Mouse (Mus musculus) lung, adult 10 weeks (tissue): ENCODE results near the gene Dusp13. TPM values are rescaled to one million over a fixed set of nuclear protein-coding genes. Genes with fewer than 3 reads are reported as not detected.

ENCODE experiments used
- polyA plus RNA-seq: library from polyadenylated mRNA; stranded (reverse); fragments of 350-450 nt; fragmentation: Illumina TruSeq; extraction: RNeasy Lipid Tissue Mini Kit (QIAGEN cat#74804); gene quantifications from one replicate; pipeline ENCODE4 v1.2.3, GENCODE M21; 2014; ENCODE audit warnings: low read depth, low replicate concordance; ENCODE audit not compliant: insufficient read depth

Gene Dusp13
- polyA plus RNA-seq, result not detected

DNA sequence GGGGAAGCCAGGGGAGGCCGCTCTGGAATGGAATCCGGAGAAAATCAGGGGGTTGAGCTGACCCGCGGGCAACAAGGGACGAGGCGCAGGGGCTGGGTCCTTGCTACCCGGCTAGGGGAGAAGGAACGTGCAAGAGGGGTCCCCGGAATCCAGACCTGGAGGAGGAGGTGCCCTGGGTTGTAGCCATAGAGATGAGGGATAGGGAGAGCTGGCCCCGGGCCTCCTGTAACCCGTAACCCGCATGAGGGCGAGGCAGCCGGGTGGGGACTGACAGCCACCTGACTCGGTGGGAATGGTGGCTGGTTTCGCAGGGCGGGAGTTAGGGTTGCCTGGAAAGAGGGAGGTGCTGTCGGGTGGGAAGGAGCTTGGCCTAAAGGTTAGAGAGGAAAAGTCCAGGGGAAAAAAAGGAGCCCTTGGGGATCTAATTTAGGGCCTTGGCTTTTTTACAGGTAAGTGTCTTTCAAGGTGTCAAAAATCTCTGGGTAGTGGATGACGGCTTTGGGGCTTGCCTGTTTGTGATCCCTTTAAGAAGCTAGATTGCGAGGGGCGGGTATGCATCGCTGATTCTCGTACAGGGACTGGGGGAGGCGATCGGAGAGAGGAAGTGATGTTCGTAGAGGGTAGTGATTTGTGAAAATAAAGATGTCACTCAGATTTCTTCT is at the start of gene Dusp13:
Dusp13 (minus strand) TSS at position 301 of the 662 bp plus-strand sequence.

DNA sequence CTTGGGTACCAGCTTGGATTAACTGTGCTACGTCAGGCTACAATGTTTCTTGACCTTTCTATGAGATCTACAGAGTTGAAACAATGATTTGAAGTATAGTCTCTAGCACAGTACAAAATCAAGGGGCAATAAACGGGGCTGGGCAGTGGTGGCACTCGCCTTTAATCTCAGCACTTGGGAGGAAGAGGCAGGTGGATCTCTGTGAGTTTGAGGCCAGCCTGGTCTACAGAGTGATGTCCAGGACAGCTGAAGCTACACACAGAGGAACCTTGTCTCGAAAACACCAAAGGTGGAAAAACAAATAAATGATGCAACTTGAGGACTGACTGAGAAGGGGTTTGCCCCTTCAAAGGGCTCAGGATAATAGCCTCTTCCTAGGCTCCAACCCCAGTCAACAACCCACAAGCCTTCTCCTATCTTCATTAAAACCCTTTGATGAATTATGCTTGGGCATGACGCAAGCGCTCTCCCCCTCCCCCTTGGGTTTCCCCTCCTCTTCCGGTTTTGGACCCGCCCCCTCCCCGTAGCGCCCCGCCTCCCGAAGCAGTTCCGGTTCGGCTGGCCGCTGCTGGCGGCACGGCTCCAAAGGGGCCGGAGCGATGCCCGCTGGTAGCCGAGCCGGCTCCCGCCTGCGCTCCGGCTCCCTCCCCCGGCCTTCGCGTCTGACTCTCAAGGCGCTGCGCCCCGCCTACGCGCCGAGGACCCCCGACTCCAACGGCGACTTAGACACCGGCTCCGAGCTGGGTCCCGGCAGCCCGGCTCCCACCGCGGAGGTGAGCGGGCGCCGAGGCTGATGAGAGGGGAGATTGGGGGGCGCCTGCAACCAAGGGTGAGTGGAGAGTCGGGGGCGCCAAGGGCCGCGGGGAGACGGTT is 737 bp downstream of the Dusp13 start, which contains the start of gene Samd8:
Samd8 (plus strand) TSS at position 524 of the 873 bp plus-strand sequence.

DNA sequence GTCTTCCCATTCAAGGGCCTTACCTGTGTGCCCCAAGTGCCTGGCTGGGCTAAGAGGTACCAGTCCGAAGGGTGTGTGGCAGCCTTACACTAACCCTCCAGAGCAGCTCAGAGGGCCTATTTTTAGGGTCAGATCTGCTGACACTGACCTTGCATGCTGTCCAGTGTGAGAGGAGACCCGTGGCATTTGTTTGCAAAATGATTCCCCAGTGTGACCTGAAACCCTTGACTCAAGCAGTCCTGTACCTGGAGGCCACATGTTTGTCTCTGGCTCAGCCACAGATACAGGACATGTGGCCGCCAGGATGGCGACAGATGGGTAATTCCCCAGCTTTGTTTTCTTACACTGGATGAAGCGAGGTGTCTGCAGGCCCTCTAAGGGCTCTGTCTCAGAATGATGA is 36.5 kb downstream of the Dusp13 start, which contains the start of gene Dupd1:
Dupd1 (minus strand) TSS at position 91 of the 400 bp plus-strand sequence.

Other genes with a start within 250 kb of the Dusp13 start
- gene Dupd1, start 36.6 kb downstream of the Dusp13 start, polyA plus RNA-seq, result not detected
- gene Samd8, start 650 bp downstream of the Dusp13 start, polyA plus RNA-seq, result 5.0 TPM
- 126 TPM for gene Vdac2, start 74.1 kb upstream of the Dusp13 start, polyA plus RNA-seq
- 14.8 TPM for gene Comtd1, start 97.8 kb upstream of the Dusp13 start, polyA plus RNA-seq
- gene Zfp503, start 238.4 kb upstream of the Dusp13 start, polyA plus RNA-seq, result 13.0 TPM